Mouse (Mus musculus) kidney, adult 8-10 months (tissue): Measurements from ENCODE around the gene Mia2.
A peak's percentile ranks its signal among the peaks of the same experiment; 100 is the strongest.

Experiments
- DNase-seq, 2 experiments: peaks; one replicate each; pipeline ENCODE4 v3.0.0; 2022

The Mia2 gene

GRCm38 (mm10) chr12:59105914-59106313, 10.3 kb downstream of the Mia2 start:
- DNase-seq, result peak; percentile 62 to 80

GRCm38 (mm10) chr12:59106491-59106890, 10.9 kb downstream of the Mia2 start:
- no peak for DNase-seq

GRCm38 (mm10) chr12:59107926-59108325, 12.3 kb downstream of the Mia2 start:
- no peak for DNase-seq

- no peak for DNase-seq
These were observed 21.6 kb downstream of the Mia2 start for GRCm38 (mm10) chr12:59117184-59117583.

DNA sequence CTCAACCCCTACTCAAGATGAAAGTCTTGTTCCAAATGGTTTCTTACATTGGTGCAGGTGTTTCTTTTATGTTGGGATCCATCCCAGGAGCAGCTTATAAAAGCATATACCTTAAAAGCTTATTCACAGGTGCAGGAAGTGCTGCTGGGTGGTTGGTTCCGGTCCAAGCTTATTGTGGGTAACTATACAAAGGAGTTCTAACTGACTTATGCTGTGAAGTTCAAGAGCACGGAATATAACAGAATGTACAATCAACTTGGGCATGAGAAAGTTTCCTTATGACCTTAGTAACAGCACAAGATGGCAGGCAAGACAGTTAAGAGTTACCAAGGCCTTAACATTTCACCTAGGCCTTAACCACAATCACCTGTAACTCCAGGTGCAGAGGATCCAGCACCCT, 29.8 kb downstream of the Mia2 start:
- no peak for DNase-seq

DNA sequence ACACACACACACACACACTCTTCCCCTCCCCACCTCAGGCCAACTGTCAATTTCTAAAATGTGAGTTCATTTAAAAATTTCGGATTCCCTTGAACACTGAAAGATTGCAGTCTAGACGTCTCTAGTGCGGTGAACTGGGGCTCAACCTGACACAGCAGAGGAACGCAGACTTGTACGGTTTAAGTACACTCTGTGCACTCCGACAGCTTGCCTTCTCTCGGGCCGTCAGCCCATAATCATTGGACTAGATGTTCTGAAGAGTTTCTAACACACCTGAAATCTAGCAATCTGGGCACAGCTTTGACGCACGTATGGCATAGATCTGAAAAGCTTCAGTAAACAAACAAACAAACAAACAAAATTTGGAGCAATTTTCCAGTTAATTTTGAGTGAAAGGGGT, 32.9 kb downstream of the Mia2 start:
- no peak for DNase-seq

DNA sequence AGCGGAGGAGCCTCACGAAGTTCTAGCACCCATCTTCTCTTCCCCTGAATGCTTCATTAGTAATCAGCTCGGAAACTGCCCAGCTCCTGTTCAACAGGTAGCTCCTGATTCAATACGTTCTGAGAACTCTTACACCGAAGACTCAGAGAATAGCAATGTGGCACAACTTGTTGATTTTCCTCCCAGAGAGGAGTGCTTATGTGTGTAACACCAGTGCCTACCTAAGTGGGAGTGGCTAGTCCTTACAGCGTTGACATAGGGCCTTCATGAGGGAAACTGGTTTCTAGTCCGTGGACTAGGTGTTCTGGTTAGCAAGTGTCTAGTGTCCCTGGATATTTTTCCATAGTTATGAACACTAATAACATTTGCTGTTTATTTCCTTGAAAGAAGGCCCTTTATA, 33.4 kb downstream of the Mia2 start:
- DNase-seq, result peak; percentile 46 to 57

- DNase-seq, result peak; percentile 61 to 67
These were observed 34.0 kb downstream of the Mia2 start for GRCm38 (mm10) chr12:59129592-59129991.

DNA sequence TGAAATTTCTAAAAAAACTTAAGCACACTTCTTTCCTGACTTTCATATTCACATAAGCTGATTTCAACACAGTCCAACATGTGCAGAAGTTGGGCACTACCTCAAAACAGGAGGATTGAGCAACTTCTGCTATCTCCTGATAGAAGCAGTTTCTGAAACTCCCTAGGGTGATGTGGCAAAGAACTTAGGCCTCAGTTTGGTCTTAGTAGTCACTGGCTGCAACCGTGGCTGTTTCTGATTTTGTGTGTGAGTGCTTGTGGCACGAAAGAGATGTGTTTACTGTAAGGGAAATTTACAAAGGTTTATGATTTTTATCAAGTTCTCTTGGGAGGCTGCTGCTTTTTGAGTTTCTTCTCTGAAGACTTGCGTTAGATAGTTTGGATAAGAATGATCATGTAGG, 34.6 kb downstream of the Mia2 start:
- DNase-seq, result peak in 1 of 2 experiments; percentile 8

- peak; percentile 89 to 93 for DNase-seq
These were observed 35.3 kb downstream of the Mia2 start for GRCm38 (mm10) chr12:59130651-59131577.

- no peak for DNase-seq
These were observed 36.0 kb downstream of the Mia2 start for GRCm38 (mm10) chr12:59131578-59131946.

- no peak for DNase-seq
These were observed 36.9 kb downstream of the Mia2 start for GRCm38 (mm10) chr12:59132462-59132861.

GRCm38 (mm10) chr12:59132940-59133339, 37.3 kb downstream of the Mia2 start:
- peak in 1 of 2 experiments; percentile 19 for DNase-seq

GRCm38 (mm10) chr12:59133437-59133999, 37.9 kb downstream of the Mia2 start:
- no peak for DNase-seq

- DNase-seq, result no peak
These were observed 39.5 kb downstream of the Mia2 start for GRCm38 (mm10) chr12:59135096-59135495.

DNA sequence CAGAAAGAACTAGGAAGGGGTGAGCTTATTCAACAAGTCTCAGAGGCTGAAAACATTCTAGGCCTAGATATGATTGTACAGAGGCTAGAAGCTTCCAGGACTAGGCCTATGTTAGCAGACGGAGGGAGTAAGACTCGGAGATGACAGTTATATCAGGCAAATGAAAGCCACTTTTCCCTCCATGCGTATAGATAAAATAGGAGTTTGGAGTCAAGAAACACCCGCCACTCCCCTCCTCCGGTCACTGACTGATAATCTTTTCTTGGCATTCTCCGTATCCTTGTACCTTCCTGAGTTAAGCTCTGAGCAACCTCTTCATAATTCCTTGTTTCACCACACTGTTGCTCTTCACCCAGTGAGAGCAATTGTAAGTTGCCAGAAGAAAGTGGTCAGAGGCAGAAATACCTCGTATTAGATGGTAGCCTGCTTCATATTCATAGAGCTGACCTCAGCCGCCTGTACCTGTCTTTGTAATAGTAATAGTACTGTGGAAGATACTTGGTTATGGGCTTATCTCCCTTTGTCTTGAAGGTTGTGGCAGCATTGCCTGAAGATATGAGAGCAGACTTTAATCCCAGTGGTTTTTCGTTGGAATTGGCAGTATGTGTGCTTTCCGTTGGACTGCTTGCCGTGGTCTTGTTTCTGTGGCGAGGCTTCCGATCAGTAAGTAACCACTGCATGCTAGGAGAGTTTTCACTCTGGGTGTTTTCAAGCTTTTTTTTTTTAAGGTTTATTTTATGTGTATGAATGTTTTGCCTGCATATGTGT, 40.1 kb downstream of the Mia2 start:
- no peak for DNase-seq

DNA sequence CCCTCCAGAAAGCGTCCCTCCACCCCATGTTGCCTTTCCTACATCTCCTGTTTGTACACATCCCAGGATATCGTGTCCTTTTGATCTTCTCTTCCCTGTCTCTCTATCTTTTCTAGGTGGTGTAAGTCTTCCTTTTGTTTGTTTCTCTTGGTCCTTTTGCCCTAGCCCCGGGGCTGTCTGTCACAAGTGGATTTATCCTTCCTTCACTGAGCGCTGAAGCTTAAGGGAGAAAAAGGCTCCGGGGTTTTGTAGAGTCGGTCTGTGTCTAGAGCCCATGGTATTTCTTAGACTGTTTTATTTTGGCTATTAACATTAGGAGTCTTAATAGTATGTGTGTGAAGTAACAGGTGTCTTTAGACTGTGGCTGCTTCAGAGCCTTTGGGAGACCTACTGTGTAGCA, 41.4 kb downstream of the Mia2 start:
- no peak for DNase-seq

DNA sequence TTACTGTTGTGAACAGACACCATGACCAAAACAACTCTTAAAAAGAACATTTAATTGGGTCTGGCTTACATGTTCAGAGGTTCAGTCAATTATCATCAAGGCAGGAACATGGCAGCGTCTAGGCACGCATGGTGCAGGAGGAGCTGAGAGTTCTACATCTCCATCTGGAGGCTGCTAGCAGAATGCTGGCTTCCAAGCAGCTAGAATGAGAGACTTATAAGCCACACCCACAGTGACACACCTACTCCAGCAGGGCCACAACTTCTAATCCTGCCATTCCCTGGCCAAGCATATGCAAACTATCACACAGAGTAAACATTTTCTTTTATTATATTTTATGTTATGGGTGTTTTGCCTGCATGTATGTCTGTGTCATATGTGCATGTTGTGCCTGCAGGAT, 43.8 kb downstream of the Mia2 start:
- DNase-seq, result peak in 1 of 2 experiments; percentile 13

- DNase-seq, result no peak
These were observed 49.5 kb downstream of the Mia2 start for GRCm38 (mm10) chr12:59145130-59145529.

DNA sequence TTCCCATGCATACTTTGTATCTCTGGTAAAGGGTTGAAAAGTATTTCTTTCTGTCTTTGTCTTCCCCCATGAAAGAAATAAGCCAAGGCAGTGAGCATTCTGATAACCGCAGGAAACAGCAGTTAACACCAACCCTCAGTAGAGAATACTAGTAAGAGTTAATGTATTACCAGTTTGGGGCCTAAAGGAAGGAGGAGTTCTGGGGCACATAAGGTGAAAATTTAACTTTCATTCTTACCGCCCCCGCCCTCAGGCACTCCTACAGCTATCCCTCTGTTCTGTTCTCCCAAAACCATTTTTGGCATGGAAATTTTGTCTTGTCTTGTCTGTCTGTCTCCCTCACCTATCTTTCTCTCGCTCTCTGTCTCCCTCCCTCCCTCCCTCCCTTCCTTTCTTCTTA, 54.1 kb downstream of the Mia2 start:
- no peak for DNase-seq

DNA sequence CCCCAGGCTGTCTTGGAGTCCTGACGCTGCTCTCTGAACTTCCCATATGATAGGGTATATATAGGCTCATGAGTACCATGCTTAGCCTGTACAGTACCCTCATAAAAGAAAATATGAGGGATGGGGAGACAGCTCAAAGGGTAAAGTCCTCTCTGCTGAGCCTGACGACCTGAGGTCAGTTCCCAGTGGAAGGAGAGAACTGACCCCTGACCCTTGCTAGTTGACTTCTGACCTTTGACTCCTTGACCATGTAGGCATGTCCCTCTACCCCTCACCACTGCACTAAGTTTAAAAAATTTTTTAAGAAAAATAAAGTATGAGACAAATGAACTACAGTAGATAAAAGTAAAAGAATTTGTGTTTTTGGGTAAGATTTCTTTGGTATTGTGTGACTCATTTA, 65.5 kb downstream of the Mia2 start:
- peak; percentile 22 to 33 for DNase-seq

DNA sequence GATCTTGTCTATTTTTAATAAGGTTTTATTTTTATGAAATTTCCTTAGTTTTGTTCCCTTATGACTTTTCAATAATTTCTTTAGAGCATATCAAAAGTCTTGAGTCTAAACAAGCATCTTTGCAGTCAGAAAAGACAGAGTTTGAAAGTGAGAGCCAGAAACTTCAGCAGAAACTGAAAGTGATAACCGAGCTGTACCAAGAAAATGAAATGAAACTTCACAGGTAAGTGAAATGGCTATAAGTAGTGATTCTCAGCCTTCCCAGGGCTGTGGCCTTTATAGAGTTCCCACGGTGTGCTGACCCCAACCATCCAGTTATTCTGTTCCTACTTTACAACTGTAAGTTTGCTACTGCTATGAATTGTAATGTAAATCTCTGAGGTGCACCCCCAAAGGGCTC, 67.2 kb downstream of the Mia2 start:
- DNase-seq, result no peak

DNA sequence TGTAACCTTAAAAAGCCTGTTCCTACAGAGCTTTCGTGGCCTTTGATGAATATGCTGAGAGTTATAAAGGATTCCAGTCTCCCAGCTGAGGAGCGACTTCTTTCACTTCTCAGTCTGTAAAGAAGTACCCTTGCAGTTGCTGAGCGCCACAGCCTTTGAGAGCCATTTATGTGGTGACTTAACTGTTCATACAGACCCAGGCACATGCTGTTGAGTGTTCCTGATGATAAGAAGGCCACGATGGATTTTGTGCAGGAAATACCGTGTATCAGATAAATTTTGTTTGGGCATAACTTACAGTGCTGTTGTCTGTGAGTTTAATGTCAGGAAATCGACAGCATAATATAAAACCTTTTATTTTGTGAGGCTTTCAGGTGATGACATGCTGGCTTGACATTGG, 68.9 kb downstream of the Mia2 start:
- no peak for DNase-seq

DNA sequence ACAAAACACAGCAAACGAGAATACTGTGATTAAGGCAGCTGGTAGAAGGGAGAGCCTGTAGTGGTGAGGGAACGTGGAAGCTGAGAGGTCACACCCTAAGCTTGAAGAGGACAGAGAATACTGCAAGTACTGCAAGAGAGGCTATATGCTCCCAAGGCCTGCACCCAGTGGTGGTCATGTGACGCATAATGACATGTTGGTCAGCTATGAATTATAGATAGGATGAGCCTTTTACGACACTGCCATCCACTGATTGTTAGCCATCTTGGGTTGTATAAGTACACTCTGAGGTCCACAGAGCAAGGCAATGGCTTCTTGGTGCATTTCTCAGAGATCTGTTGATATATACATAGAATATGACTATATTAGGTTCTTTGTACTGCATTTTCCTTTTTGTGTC, 71.0 kb downstream of the Mia2 start:
- DNase-seq, result no peak
